Mouse (Mus musculus): ENCODE results near the gene Tex261. TPM values are rescaled to one million over a fixed set of nuclear protein-coding genes. Genes with fewer than 3 reads are reported as not detected.

Tex261 gene
- polyA plus RNA-seq, 1 experiment from 2014 or later = 56.0 TPM

DNA sequence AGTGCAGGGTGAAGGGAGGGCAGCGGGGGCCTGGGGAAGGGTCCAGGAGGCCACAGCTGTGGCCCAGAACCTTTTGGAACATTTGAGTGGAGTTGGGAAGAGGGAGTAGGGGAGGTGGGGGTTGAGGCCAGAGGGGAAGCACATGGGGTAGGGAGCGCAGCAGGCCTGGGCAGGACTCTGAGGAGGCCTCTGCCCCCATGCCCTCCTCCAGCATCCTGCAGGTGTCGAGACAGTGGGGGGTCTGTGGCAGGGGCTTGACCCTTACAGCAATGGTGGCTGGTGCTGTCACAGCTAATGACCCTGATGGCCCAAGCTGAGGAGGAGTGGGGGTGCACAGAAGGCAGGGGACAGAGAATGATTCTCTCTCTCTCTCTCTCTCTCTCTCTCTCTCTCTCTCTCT is 26.3 kb downstream of the Tex261 start:
- Histone ChIP-seq H3K4me2 (no peak overlapping the region), H3K9me3 (replicated peaks; ENCODE audit: control insufficient read depth, low read length) (no peaks in the 10 kb centered on the region), H3K4me3 (ENCODE audit: low read depth, low read length) (no peak overlapping the region), H3K9ac (ENCODE audit: low read depth, low read length) (no peak overlapping the region), H3K36me3 (ENCODE audit: control insufficient read depth, insufficient read depth, low read length) (no peaks in the 10 kb centered on the region), H3K4me1 (ENCODE audit: control insufficient read depth, insufficient read depth, low read length) (no peaks in the 10 kb centered on the region), H3K27me3 (ENCODE audit: control insufficient read depth, insufficient read depth, low read length) (peaks cover 60% of the 10 kb centered on the region), H3K27ac (ENCODE audit: low read depth, low read length) (no peak overlapping the region)
- ATAC-seq (replicated peaks; ENCODE audit: insufficient number of reproducible peaks, low FRiP score, low TSS enrichment) = no peak
- WGBS (ENCODE audit: insufficient replicate concordance) = 57% methylated on average over 3 of the region's 3 CpGs

DNA sequence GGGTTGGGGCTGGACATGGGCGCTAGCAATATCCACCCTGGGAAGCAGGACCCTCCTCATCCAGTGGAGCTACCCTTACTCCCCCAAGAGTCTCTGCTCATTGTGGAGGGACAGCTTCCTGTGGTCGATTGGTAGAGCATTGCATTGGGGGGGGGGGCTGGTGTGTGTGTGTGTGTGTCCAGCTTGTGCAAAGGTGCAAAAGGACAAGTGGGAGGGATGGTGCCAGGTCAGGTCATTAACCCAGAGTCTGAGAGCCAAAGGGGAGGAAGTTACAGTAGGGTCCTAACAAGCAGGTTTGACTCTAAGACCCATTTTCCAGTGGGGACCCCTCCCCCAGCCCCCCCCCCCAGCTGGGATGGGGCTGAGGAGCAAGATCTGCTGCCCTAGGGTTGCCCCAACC is 30.1 kb downstream of the Tex261 start:
- ATAC-seq (replicated peaks; ENCODE audit: insufficient number of reproducible peaks, low FRiP score, low TSS enrichment) = no peak
- Histone ChIP-seq H3K4me2 (no peak overlapping the region), H3K4me1 (ENCODE audit: control insufficient read depth, insufficient read depth, low read length) (no peaks in the 10 kb centered on the region), H3K4me3 (ENCODE audit: low read depth, low read length) (no peak overlapping the region), H3K36me3 (ENCODE audit: control insufficient read depth, insufficient read depth, low read length) (no peaks in the 10 kb centered on the region), H3K9me3 (replicated peaks; ENCODE audit: control insufficient read depth, low read length) (no peaks in the 10 kb centered on the region), H3K9ac (ENCODE audit: low read depth, low read length) (no peak overlapping the region), H3K27me3 (ENCODE audit: control insufficient read depth, insufficient read depth, low read length) (peaks cover 43% of the 10 kb centered on the region), H3K27ac (ENCODE audit: low read depth, low read length) (no peak overlapping the region)
- WGBS (ENCODE audit: insufficient replicate concordance) = 65% methylated on average over 2 of the region's 2 CpGs

DNA sequence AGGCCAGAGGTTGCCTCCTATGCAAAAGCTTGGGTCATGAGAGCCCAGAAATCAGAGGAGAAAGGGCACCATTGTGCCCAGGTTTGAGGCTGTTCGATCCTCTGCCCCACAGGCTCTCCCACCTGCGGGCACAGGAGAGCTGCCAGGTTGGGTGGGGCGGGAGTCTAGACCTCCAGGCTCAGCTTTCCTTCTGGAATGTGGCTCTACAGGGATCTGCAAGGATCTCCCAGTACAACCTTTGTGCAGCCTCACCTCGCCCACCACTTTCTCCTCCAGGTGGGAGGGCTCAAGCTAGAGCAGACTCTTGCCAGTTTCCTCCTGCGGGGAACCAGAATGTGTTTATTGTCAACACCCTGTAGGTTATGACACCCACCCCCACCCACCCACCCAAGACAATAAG is 31.1 kb downstream of the Tex261 start:
- H3K27ac ChIP-seq (ENCODE audit: low read depth, low read length) = no peak overlapping the region
- peaks cover 3% of the 10 kb centered on the region; the same call in 1 of the 2 replicates for H3K9me3 ChIP-seq (replicated peaks; ENCODE audit: control insufficient read depth, low read length)
- no peak for ATAC-seq (replicated peaks; ENCODE audit: insufficient number of reproducible peaks, low FRiP score, low TSS enrichment)
- H3K36me3 ChIP-seq (ENCODE audit: control insufficient read depth, insufficient read depth, low read length) = no peaks in the 10 kb centered on the region
- no peak overlapping the region for H3K4me2 ChIP-seq
- H3K27me3 ChIP-seq (ENCODE audit: control insufficient read depth, insufficient read depth, low read length) = peaks cover 41% of the 10 kb centered on the region
- no peak overlapping the region for H3K9ac ChIP-seq (ENCODE audit: low read depth, low read length)
- no peak overlapping the region for H3K4me3 ChIP-seq (ENCODE audit: low read depth, low read length)
- no peaks in the 10 kb centered on the region for H3K4me1 ChIP-seq (ENCODE audit: control insufficient read depth, insufficient read depth, low read length)
- 65% methylated on average over 5 of the region's 5 CpGs for whole genome bisulfite sequencing (ENCODE audit: insufficient replicate concordance)

DNA sequence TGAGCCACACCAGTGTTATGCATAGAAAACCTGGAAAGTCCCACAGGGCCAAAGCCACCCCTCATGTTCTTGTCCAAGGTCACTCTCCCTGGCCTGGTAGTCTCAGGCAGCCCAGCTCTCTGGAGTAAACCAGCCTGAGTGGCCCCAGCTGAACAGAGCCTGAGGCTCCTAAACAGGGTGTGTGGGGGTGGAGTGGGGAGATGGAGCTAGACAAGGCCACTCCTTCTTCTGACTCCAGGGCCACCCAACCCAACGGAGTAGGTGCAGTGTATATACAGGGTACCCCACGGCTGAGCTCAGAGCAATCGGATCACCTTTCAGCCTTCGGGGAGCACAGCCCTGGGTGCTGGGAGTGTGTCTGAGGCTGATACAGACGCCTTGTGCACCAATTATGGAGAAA is 31.5 kb downstream of the Tex261 start:
- peaks cover 39% of the 10 kb centered on the region for H3K27me3 ChIP-seq (ENCODE audit: control insufficient read depth, insufficient read depth, low read length)
- no peak overlapping the region for H3K9ac ChIP-seq (ENCODE audit: low read depth, low read length)
- peaks cover 3% of the 10 kb centered on the region; the same call in 1 of the 2 replicates for H3K9me3 ChIP-seq (replicated peaks; ENCODE audit: control insufficient read depth, low read length)
- H3K4me2 ChIP-seq = no peak overlapping the region
- H3K36me3 ChIP-seq (ENCODE audit: control insufficient read depth, insufficient read depth, low read length) = no peaks in the 10 kb centered on the region
- no peak overlapping the region for H3K4me3 ChIP-seq (ENCODE audit: low read depth, low read length)
- no peaks in the 10 kb centered on the region for H3K4me1 ChIP-seq (ENCODE audit: control insufficient read depth, insufficient read depth, low read length)
- 63% methylated on average over 5 of the region's 5 CpGs for WGBS (ENCODE audit: insufficient replicate concordance)
- H3K27ac ChIP-seq (ENCODE audit: low read depth, low read length) = no peak overlapping the region
- no peak for ATAC-seq (replicated peaks; ENCODE audit: insufficient number of reproducible peaks, low FRiP score, low TSS enrichment)

DNA sequence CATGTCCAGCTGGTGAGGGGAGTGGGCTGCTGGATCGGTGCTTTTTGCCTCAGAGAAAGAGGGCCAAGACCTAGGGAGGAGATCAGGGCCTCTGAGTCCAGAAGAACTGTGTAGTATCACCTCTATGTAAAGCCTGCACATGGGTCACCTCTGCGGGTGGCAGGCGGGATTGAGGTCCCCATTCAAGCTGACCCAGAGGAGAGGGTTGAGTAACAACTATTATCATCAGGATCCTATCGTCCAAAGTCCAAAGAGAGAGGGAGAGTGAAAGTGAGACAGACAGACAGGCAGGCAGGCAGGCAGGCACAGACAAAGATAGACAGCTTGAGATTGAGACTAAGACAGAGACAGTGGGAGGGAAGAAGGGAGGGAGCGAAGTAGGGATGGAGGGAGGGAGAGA is 32.4 kb downstream of the Tex261 start:
- H3K27ac ChIP-seq (ENCODE audit: low read depth, low read length) = no peak overlapping the region
- H3K4me3 ChIP-seq (ENCODE audit: low read depth, low read length) = no peak overlapping the region
- H3K9me3 ChIP-seq (replicated peaks; ENCODE audit: control insufficient read depth, low read length) = peaks cover 3% of the 10 kb centered on the region; the same call in 1 of the 2 replicates
- 59% methylated on average over 5 of the region's 5 CpGs for WGBS (ENCODE audit: insufficient replicate concordance)
- H3K4me1 ChIP-seq (ENCODE audit: control insufficient read depth, insufficient read depth, low read length) = no peaks in the 10 kb centered on the region
- H3K36me3 ChIP-seq (ENCODE audit: control insufficient read depth, insufficient read depth, low read length) = no peaks in the 10 kb centered on the region
- H3K9ac ChIP-seq (ENCODE audit: low read depth, low read length) = no peak overlapping the region
- H3K27me3 ChIP-seq (ENCODE audit: control insufficient read depth, insufficient read depth, low read length) = peaks cover 37% of the 10 kb centered on the region
- no peak overlapping the region for H3K4me2 ChIP-seq
- no peak for ATAC-seq (replicated peaks; ENCODE audit: insufficient number of reproducible peaks, low FRiP score, low TSS enrichment)

DNA sequence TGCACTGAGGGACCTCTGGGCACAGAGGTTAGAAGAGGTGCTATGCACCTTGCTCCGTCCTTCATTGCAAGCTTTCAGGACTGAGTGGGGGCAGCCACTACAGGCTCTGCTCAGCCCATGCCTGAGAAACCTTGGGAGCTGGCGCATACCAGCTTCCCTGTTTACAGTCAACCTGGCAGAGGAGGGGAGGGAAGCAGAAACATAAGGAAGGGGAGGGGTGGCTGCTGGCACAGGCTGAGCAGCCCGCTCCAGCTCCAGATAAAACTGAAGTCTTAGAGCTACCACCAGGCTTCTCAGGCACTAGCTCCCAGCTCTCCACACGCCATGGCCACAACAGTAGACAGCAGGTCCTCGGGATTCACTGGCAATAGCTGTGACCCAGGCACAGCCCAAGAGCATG is 32.9 kb downstream of the Tex261 start, which contains the start of gene Atp6v1b1:
Gene Atp6v1b1 (plus strand): TSS at position 230 of the 400 bp plus-strand sequence.
- no peak within 1 kb of the TSS for H3K4me3 ChIP-seq (ENCODE audit: low read depth, low read length)
- H3K27me3 ChIP-seq (ENCODE audit: control insufficient read depth, insufficient read depth, low read length) = peaks cover 37% of the 10 kb centered on the region
- peaks cover 3% of the 10 kb centered on the region; the same call in 1 of the 2 replicates for H3K9me3 ChIP-seq (replicated peaks; ENCODE audit: control insufficient read depth, low read length)
- H3K27ac ChIP-seq (ENCODE audit: low read depth, low read length) = no peak within 1 kb of the TSS
- H3K36me3 ChIP-seq (ENCODE audit: control insufficient read depth, insufficient read depth, low read length) = no peaks in the 10 kb centered on the region
- H3K4me1 ChIP-seq (ENCODE audit: control insufficient read depth, insufficient read depth, low read length) = no peaks in the 10 kb centered on the region
- H3K4me2 ChIP-seq = no peak within 1 kb of the TSS
- no peak for ATAC-seq (replicated peaks; ENCODE audit: insufficient number of reproducible peaks, low FRiP score, low TSS enrichment)
- WGBS (ENCODE audit: insufficient replicate concordance) = 51% methylated on average over 5 of the region's 5 CpGs
- H3K9ac ChIP-seq (ENCODE audit: low read depth, low read length) = no peak within 1 kb of the TSS

DNA sequence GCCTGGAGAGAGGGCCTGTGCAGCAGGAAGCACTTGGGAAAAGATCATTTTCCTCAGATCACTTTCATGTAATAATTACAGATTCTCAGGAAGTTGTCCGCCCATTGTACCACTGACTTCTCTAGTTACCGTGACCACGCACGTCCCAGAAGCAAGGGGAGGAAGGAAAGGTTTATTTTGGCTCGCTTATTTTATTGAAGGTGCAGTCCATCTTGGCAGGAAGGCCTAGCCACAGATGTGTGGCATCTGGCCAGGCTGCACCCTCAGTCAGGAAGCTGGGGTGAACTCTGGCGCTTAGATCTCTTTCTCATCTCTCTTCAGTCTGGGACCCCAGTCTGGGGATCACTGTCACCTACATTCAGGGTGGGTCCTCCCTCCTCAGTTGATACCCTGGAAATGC is 37.0 kb downstream of the Tex261 start:
- H3K4me3 ChIP-seq (ENCODE audit: low read depth, low read length) = no peak overlapping the region
- peaks cover 6% of the 10 kb centered on the region for H3K27me3 ChIP-seq (ENCODE audit: control insufficient read depth, insufficient read depth, low read length)
- no peaks in the 10 kb centered on the region for H3K4me1 ChIP-seq (ENCODE audit: control insufficient read depth, insufficient read depth, low read length)
- H3K36me3 ChIP-seq (ENCODE audit: control insufficient read depth, insufficient read depth, low read length) = no peaks in the 10 kb centered on the region
- ATAC-seq (replicated peaks; ENCODE audit: insufficient number of reproducible peaks, low FRiP score, low TSS enrichment) = no peak
- no peak overlapping the region for H3K4me2 ChIP-seq
- H3K9ac ChIP-seq (ENCODE audit: low read depth, low read length) = no peak overlapping the region
- 83% methylated on average over 6 of the region's 6 CpGs for WGBS (ENCODE audit: insufficient replicate concordance)
- H3K27ac ChIP-seq (ENCODE audit: low read depth, low read length) = no peak overlapping the region
- peaks cover 7% of the 10 kb centered on the region for H3K9me3 ChIP-seq (replicated peaks; ENCODE audit: control insufficient read depth, low read length)

DNA sequence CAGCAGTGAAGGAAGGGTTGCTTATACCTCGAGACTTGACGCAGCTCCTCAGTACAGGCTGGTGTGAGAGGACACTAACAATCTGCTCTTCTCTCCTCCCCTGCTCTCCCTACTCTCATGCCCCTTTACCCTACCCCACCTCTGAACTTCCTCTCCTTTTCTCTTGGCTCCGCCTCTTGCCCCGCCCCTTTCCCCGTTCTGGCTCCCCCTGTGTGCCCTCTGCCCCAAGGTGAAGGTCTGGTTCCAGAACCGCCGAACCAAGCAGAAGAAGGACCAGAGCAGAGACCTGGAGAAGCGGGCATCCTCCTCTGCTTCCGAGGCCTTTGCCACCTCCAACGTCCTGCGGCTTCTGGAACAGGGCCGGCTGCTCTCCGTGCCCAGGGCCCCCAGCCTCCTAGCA is 38.3 kb downstream of the Tex261 start:
- Histone ChIP-seq H3K9me3 (replicated peaks; ENCODE audit: control insufficient read depth, low read length) (peaks cover 7% of the 10 kb centered on the region), H3K9ac (ENCODE audit: low read depth, low read length) (no peak overlapping the region), H3K27ac (ENCODE audit: low read depth, low read length) (no peak overlapping the region), H3K4me2 (no peak overlapping the region), H3K27me3 (ENCODE audit: control insufficient read depth, insufficient read depth, low read length) (no peaks in the 10 kb centered on the region; the same call in none of the 2 replicates), H3K36me3 (ENCODE audit: control insufficient read depth, insufficient read depth, low read length) (no peaks in the 10 kb centered on the region), H3K4me3 (ENCODE audit: low read depth, low read length) (no peak overlapping the region), H3K4me1 (ENCODE audit: control insufficient read depth, insufficient read depth, low read length) (no peaks in the 10 kb centered on the region)
- no peak for ATAC-seq (replicated peaks; ENCODE audit: insufficient number of reproducible peaks, low FRiP score, low TSS enrichment)
- WGBS (ENCODE audit: insufficient replicate concordance) = 25% methylated on average over 13 of the region's 13 CpGs

DNA sequence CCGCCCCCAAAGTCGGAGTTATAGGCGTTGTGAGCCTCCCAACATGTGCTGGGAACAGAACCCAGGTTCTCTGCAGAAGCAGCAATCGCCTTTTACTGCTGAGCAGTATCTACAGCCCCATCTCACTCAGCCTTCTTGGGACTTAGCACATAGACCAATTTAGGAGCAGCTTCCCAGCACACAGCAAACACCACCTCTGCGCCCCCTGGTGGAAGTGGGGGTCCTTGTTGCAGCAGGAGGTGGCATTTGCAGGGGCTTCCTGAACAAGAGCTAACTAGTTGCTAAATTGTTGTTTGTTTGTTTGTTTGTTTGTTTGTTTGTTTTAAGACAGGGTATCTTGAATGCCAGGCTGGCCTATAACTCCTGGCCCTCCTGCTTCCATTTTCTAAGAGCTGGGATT is 44.5 kb downstream of the Tex261 start:
- Histone ChIP-seq H3K9me3 (replicated peaks; ENCODE audit: control insufficient read depth, low read length) (peaks cover 4% of the 10 kb centered on the region), H3K27me3 (ENCODE audit: control insufficient read depth, insufficient read depth, low read length) (peaks cover 6% of the 10 kb centered on the region)

More for the DNA sequence above, 44.5 kb downstream of the Tex261 start:
- Histone ChIP-seq H3K9ac (ENCODE audit: low read depth, low read length) (no peak overlapping the region), H3K4me1 (ENCODE audit: control insufficient read depth, insufficient read depth, low read length) (no peaks in the 10 kb centered on the region), H3K27ac (ENCODE audit: low read depth, low read length) (no peak overlapping the region), H3K36me3 (ENCODE audit: control insufficient read depth, insufficient read depth, low read length) (no peaks in the 10 kb centered on the region), H3K4me3 (ENCODE audit: low read depth, low read length) (no peak overlapping the region), H3K4me2 (no peak overlapping the region)
- ATAC-seq (replicated peaks; ENCODE audit: insufficient number of reproducible peaks, low FRiP score, low TSS enrichment) = no peak
- 24% methylated on average over 5 of the region's 5 CpGs for WGBS (ENCODE audit: insufficient replicate concordance)
